Mouse (Mus musculus) neural tube, embryonic 14.5 days (tissue): ENCODE results near the gene a. TPM values are rescaled to one million over a fixed set of nuclear protein-coding genes. Genes with fewer than 3 reads are reported as not detected.
A peak's percentile ranks its signal among the peaks of the same experiment; 100 is the strongest.
"Not testable (repeated sequence)": the region's sequence is repeated elsewhere in the genome, so short reads cannot be mapped to it uniquely, and the experiment has no call there.

Experiments
- ATAC-seq: fragments of 200-750 bp; cut with Nextera tagmentation; 2 replicates; pipeline ENCODE4 v1.8.0; 2017; ENCODE audit warnings: low read depth, mild to moderate bottlenecking, moderate TSS enrichment, moderate library complexity
- H3K27ac ChIP-seq: fragments of 300-500 bp; sonication (generic); 2 replicates; pipeline ENCODE4 v1.5.1; 2014; ENCODE audit warnings: low read depth, mild to moderate bottlenecking, control low read depth, low read length, moderate library complexity, mixed read lengths
- H3K27me3 ChIP-seq: fragments of 300-500 bp; sonication (generic); 2 replicates; pipeline ENCODE4 v1.6.1; 2014; ENCODE audit warnings: low read length; ENCODE audit not compliant: control insufficient read depth, insufficient read depth
- H3K36me3 ChIP-seq: fragments of 300-500 bp; sonication (generic); 2 replicates; pipeline ENCODE4 v1.6.1; 2014; ENCODE audit warnings: low read length, mixed read lengths; ENCODE audit not compliant: control insufficient read depth, insufficient read depth
- H3K4me1 ChIP-seq: fragments of 300-500 bp; sonication (generic); 2 replicates; pipeline ENCODE4 v1.6.1; 2014; ENCODE audit warnings: low read length; ENCODE audit not compliant: control insufficient read depth, insufficient read depth
- H3K4me2 ChIP-seq: fragments of 300-500 bp; sonication (generic); 2 replicates; pipeline ENCODE4 v1.6.1; 2014; ENCODE audit warnings: mild to moderate bottlenecking, low read depth, low read length, control low read depth
- H3K4me3 ChIP-seq: fragments of 300-500 bp; sonication (generic); 2 replicates; pipeline ENCODE4 v1.5.1; 2014; ENCODE audit warnings: low read depth, low read length, control low read depth, mixed read lengths
- H3K9ac ChIP-seq: fragments of 300-500 bp; sonication (generic); replicated peaks from 2 replicates; pipeline ENCODE4 v1.6.1; 2014; ENCODE audit warnings: low read depth, mild to moderate bottlenecking, control low read depth, low read length, mixed read lengths
- H3K9me3 ChIP-seq: fragments of 300-500 bp; sonication (generic); 2 replicates; pipeline ENCODE4 v1.6.1; 2016; ENCODE audit warnings: low read length; ENCODE audit not compliant: control insufficient read depth
- WGBS: fragments of 180-500 bp; shearing (Covaris S2); extraction: QIAGEN DNeasy Blood & Tissue Kit; methylation state at CpG from one replicate; pipeline ENCODE4 v1.1.7; 2014; 5-methylcytosine and 5-hydroxymethylcytosine counted together
- polyA plus RNA-seq: library from polyadenylated mRNA; unstranded; fragments of >200 nt; fragmentation: Nextera tagmentation; extraction: Ambion mirVana; gene quantifications from 2 replicates; pipeline ENCODE4 v1.2.1, GENCODE M21; 2014

The a gene
- polyA plus RNA-seq, 1 experiment from 2014 or later: not detected

- H3K4me1 ChIP-seq, H3K27ac ChIP-seq, H3K9me3 ChIP-seq, H3K36me3 ChIP-seq, H3K27me3 ChIP-seq, H3K4me3 ChIP-seq, H3K4me2 ChIP-seq, ATAC-seq, H3K9ac ChIP-seq: not testable (repeated sequence)
- whole genome bisulfite sequencing: 92% methylated on average over 8 of the region's 8 CpGs
Measured at GRCm38 (mm10) chr2:155053512-155053911, 262.3 kb downstream of the a start.

- ATAC-seq: no peak
- 85% methylated on average over 3 of the region's 3 CpGs for WGBS
- Histone ChIP-seq H3K4me3 (no peak overlapping the region), H3K4me2 (no peak overlapping the region), H3K27ac (no peak overlapping the region), H3K4me1 (0 out of 2 replicates have a peak, but pooled peaks cover 5% of the 10 kb centered on the region), H3K9ac (no peak overlapping the region), H3K9me3 (no peaks in the 10 kb centered on the region), H3K36me3 (0 out of 2 replicates have a peak, but pooled peaks cover 3% of the 10 kb centered on the region), H3K27me3 (no peaks in the 10 kb centered on the region)
Measured at GRCm38 (mm10) chr2:155054672-155055071, 263.5 kb downstream of the a start.

- ATAC-seq: no peak
- no peak overlapping the region for H3K27ac ChIP-seq
- no peaks in the 10 kb centered on the region for H3K4me1 ChIP-seq
- H3K4me2 ChIP-seq: no peak overlapping the region
- peaks cover 4% of the 10 kb centered on the region; the same call in 1 of the 2 replicates for H3K36me3 ChIP-seq
- no peaks in the 10 kb centered on the region for H3K27me3 ChIP-seq
- no peaks in the 10 kb centered on the region for H3K9me3 ChIP-seq
- no peak overlapping the region for H3K4me3 ChIP-seq
- WGBS: 80% methylated on average over 5 of the region's 5 CpGs
- H3K9ac ChIP-seq: no peak overlapping the region
Measured at GRCm38 (mm10) chr2:155056076-155056578, 264.9 kb downstream of the a start.

- H3K9me3 ChIP-seq: no peaks in the 10 kb centered on the region
- no peaks in the 10 kb centered on the region for H3K4me1 ChIP-seq
- H3K4me2 ChIP-seq: no peak overlapping the region
- no peak for ATAC-seq
- peaks cover 11% of the 10 kb centered on the region for H3K36me3 ChIP-seq
- no peaks in the 10 kb centered on the region for H3K27me3 ChIP-seq
- no peak overlapping the region for H3K9ac ChIP-seq
- H3K4me3 ChIP-seq: no peak overlapping the region
- H3K27ac ChIP-seq: no peak overlapping the region
- WGBS: 73% methylated on average over 1 of the region's 1 CpGs
Measured at GRCm38 (mm10) chr2:155057361-155057760, 266.2 kb downstream of the a start.

- H3K4me1 ChIP-seq: peaks cover 18% of the 10 kb centered on the region
- H3K4me3 ChIP-seq: no peak overlapping the region
- H3K9me3 ChIP-seq: no peaks in the 10 kb centered on the region
- no peak for ATAC-seq
- 89% methylated on average over 9 of the region's 9 CpGs for WGBS
- no peaks in the 10 kb centered on the region for H3K27me3 ChIP-seq
- H3K36me3 ChIP-seq: peaks cover 7% of the 10 kb centered on the region
- H3K9ac ChIP-seq: no peak overlapping the region
- no peak overlapping the region for H3K4me2 ChIP-seq
- H3K27ac ChIP-seq: no peak overlapping the region
Measured at GRCm38 (mm10) chr2:155071027-155071426, 279.8 kb downstream of the a start.

GRCm38 (mm10) chr2:155072353-155073145 is 281.3 kb downstream of the a start:
- H3K9me3 ChIP-seq: no peaks in the 10 kb centered on the region
- H3K4me2 ChIP-seq: no peak overlapping the region
- peaks cover 18% of the 10 kb centered on the region for H3K4me1 ChIP-seq
- H3K27ac ChIP-seq: no peak overlapping the region
- 84% methylated on average over 8 of the region's 8 CpGs for WGBS
- peaks cover 6% of the 10 kb centered on the region for H3K36me3 ChIP-seq
- H3K27me3 ChIP-seq: no peaks in the 10 kb centered on the region
- ATAC-seq: no peak
- no peak overlapping the region for H3K4me3 ChIP-seq
- H3K9ac ChIP-seq: no peak overlapping the region

GRCm38 (mm10) chr2:155073347-155073746 is 282.1 kb downstream of the a start:
- H3K27ac ChIP-seq: peak overlapping the region; percentile 81
- H3K27me3 ChIP-seq: no peaks in the 10 kb centered on the region
- peak overlapping the region; percentile 64 for H3K4me3 ChIP-seq
- H3K4me2 ChIP-seq: peak overlapping the region; percentile 65
- no peaks in the 10 kb centered on the region for H3K9me3 ChIP-seq
- H3K4me1 ChIP-seq: peaks cover 18% of the 10 kb centered on the region
- WGBS: 22% methylated on average over 3 of the region's 3 CpGs
- peak overlapping the region; percentile 74; the same call in 1 of the 2 replicates for H3K9ac ChIP-seq
- H3K36me3 ChIP-seq: no peaks in the 10 kb centered on the region
- no peak for ATAC-seq

- H3K4me1 ChIP-seq: peaks cover 18% of the 10 kb centered on the region
- no peaks in the 10 kb centered on the region for H3K36me3 ChIP-seq
- under 1% methylated on average over 56 of the region's 56 CpGs for WGBS
- no peaks in the 10 kb centered on the region for H3K27me3 ChIP-seq
- H3K9ac ChIP-seq: peak within 1 kb of the TSS; percentile 74
- no peaks in the 10 kb centered on the region for H3K9me3 ChIP-seq
- H3K27ac ChIP-seq: peak within 1 kb of the TSS; percentile 81
- ATAC-seq: peak; percentile 96
- H3K4me3 ChIP-seq: peak within 1 kb of the TSS; percentile 64
- peak within 1 kb of the TSS; percentile 65 for H3K4me2 ChIP-seq
Measured at GRCm38 (mm10) chr2:155073978-155074765, 283.0 kb downstream of the a start, which contains the start of gene Ahcy. TSS of gene Ahcy (minus strand) at chr2:155074497.
